Mouse (Mus musculus): ENCODE results near the gene Tnfsf13b.

DNA sequence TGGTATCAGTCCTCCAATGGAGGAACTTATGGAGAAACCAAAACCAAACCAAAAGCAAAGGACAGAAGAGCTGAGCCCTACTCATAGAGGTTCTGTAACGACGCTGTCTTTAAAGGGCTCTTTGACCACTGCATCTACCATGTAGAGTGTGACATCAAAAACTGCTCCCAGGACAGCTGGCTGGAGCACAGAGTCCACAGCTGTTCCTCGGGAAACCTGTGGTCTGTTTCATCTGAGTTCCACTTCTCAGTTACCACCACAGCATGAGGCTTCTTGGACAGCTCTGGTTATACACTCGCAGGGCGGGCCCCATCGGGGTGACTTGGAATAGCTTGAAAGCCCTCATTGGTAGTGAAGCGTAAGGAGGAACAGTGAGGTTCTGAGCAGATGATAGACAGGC lies 61.5 kb downstream of the Tnfsf13b start:
- TF ChIP-seq POLR2A (IDR thresholded peaks at IDR 0.05; ENCODE audit: insufficient read depth, low read depth, low read length) (no peak), CTCF (IDR thresholded peaks at IDR 0.05) (no peak)

Data from heart, adult 2 months (tissue).